Mouse (Mus musculus) CH12F3 (cell line): Measurements from ENCODE around the gene Sorbs2.

Source experiments
- in situ Hi-C: fragments of 300-500 bp; cut with MboI; formaldehyde crosslinking; loops from 2 replicates; pipeline ENCODE4 v1.14.3; 2020; ENCODE audit warnings: low sequenced_read_pairs

Sorbs2 gene

DNA sequence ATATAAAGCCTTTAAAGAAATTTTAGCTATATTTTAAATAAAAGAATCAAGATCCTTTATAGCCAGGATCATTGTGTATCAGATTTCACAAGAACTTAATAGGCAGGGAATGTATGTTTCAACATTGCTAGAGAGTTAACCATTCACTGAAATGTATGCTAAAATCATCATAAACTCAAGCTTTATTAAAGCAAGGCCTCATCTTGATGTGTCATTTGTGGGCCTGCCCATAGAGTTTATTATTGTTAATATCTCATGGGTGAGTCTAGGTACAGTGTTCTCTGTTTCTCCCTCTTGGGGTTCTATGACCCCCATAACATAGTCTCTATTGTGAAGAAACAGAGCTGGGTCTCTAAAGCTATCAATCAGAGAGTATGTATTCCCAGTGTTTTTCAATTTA is 236.2 kb downstream of the Sorbs2 start:
- in situ Hi-C loops: no loop called here

DNA sequence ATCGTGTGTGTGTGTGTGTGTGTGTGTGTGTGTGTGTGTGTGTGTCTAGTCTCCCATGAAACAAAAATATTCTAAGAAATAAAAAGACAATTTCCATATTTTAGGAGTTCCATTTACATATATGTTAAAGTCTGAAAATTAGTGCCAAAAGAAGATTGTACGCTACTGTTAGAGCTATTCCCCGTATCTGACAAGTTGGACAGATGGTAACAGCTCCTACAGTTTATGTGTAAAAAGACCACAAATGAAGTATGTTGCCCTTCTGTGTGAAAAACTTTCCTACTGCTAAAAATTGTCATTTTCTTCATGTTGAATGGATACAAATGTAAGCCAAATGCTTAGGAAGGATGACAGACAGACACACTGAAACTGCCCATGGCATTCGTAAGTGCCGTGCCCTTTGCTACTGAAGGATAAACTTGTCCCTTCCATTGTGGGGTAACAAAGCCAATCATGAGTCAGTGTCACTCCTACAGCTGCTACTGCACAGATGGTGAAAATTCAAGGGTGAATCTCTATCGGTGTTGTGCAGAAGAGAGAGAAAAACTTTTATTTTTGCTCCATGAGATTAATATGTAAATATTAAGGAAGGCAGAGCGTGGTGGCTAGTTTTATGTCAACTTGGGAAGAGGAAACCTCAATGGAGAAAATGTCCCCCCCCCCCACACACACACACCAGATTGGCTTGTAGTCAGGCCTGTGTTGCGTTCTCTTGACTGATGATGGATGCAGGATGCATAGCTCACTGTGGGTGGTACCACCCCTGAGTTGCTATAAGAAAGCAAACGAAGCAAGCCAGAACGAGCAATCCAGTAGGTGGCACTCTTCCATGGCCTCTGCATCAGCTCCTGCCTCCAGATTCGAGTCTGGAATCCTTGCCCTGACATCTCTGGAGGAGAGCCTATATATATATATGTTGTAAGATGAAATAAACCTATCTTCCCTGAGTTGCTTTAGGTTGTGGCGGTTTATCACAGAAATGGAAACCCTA is 244.2 kb downstream of the Sorbs2 start:
- in situ Hi-C loops: no loop called here

DNA sequence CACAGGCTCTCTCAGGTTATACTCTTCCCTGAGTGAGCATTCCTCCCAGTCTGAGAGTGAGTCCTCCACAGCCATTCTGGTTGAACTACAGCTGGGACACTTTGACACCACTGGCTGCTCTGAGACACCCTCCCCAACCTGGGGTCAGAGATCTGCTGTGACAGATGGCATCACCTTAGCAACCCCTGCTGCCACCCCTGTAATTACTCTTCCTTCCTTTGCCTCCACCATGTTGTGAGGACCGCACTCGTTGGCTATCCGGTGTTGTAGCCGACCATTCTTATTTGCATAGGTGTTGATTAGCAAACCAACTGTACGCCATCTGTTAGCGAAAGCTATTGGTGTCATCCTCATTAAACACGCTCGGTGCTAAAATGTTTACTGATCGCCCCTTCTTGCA is 247.9 kb downstream of the Sorbs2 start:
- in situ Hi-C loops: no loop called here

- in situ Hi-C loops: no loop called here
Measured at GRCm38 (mm10) chr8:45755972-45756371, 248.4 kb downstream of the Sorbs2 start.

- in situ Hi-C loops: no loop called here
Measured at GRCm38 (mm10) chr8:45760622-45761021, 253.0 kb downstream of the Sorbs2 start.

DNA sequence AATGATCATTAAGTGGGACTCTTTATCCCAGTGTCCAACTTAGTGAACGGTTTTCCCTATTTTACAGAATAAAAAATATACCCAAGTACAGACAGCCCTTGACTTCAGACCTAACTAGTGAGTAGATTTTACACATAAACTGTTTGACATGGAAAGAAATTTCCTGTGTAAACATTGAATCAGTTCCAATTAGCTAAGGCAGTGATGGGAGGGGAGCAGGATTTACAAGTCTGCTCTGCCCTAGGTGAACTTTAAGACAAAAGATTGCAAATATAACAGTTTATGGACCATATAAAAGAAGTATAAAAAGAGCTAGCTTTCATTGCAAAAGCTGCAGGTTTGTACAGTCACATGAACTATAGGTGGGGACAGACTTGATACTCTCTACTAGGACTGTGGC is 253.5 kb downstream of the Sorbs2 start:
- in situ Hi-C loops: no loop called here

DNA sequence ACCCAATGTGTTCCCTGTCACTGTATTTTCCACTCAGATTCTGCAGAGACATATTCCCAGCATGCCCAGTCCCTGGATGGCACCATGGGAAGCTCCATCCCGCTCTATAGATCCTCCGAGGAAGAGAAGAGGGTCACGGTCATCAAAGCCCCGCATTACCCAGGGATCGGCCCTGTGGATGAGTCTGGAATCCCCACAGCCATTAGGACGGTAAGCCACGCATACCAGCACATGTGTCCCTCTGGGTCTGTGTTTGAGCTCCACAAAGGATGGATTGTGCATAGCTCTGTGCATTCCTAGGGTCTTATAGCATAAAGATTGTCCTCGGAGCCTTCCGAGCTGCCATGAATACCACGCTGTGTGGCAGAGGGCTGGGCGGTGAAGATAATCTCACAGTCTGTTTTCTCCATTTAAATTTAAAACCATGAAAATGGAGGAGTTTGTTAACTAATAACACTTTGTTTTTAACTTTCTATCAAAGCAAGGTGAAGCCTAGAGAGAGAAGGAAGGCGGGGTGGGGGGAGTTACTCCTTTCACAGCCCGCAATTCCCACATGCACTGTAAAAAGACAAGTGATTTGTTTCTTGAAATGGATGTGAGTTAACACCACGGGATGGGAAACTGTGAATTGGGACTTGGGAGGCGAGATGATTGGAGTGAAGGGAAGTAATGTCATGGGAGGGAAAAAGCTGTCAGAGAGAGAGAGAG is 255.5 kb downstream of the Sorbs2 start:
- in situ Hi-C loops: no loop called here

- in situ Hi-C loops: no loop called here
Measured at GRCm38 (mm10) chr8:45763690-45764342, 256.2 kb downstream of the Sorbs2 start.

DNA sequence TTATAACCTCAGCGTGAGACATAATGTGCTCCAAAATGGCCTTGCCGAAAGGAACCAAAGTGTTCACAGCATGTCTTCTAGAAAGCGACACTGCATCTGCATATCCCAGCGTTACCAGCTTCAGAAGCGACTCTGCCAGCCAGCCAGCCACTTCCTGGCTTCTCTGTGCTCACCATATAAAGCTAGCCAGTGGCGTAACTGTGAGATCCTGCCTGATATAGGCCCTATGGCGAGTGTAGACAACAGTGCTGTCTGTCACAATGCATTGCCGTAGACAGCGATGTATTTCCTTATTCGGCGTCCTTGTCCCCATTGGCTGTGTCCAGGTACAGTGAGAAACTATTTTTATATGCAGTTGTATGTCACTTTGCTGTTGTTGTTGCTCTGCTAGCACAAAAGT is 258.6 kb downstream of the Sorbs2 start:
- in situ Hi-C loops: no loop called here

DNA sequence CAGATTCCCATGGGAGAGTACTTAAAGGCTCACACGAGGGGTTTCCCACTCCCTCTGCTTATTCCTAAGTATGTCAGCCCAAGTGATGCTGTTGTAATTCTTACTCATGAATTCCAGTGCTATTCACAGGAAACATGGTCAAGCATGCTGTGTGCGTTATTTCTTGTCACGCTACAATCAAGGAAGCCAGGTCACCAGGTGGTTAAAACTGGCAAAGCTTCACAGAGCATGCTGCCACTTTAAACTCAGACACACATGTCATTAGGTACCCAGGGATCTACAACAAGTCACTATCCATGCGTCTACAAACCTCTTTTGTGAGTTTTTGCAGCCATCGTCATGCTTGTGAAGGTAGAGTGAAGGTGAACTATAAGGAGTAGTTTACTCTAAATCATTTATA is 267.3 kb downstream of the Sorbs2 start:
- in situ Hi-C loops: no loop called here

GRCm38 (mm10) chr8:45775481-45775880 is 267.9 kb downstream of the Sorbs2 start:
- in situ Hi-C loops: no loop called here

- in situ Hi-C loops: no loop called here
Measured at GRCm38 (mm10) chr8:45776366-45776765, 268.8 kb downstream of the Sorbs2 start.

DNA sequence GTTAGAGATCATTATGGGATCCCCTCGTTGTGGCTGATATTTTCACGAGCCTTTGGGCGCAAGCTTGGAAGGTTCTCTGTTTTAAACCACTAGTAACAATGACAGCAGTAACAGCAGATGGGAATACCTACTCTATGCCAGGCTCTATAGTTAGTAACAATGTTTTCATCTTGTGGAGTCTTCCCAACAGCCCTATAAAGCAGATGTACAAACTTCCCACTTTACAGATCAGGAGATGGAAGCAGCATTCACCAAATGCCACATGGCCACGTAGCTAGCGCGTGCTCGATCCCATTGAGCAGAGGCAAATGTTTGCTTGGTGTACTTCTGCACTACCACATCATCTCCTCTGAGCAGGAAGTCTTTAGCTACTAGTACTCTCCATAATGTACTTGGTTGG is 269.4 kb downstream of the Sorbs2 start:
- in situ Hi-C loops: no loop called here

- in situ Hi-C loops: no loop called here
Measured at GRCm38 (mm10) chr8:45780585-45780984, 273.0 kb downstream of the Sorbs2 start.

DNA sequence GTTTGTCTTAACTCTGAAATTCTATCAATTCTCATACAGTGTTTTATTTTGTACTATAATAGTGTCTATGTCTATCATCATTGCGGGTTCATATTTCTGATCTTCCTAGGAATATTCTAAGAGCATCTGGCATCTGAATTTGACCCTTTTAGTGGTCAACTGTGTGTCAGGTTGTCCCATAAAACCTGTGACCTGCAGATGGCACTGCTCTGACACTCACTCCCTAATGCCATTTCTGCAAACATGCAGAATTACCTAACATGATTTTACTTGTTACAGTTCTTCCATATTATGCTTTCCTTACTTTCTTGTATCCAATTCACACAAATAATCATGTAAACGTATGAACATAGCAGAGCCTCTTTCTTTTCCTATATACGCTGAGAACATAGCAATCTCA is 281.0 kb downstream of the Sorbs2 start:
- in situ Hi-C loops: no loop called here

DNA sequence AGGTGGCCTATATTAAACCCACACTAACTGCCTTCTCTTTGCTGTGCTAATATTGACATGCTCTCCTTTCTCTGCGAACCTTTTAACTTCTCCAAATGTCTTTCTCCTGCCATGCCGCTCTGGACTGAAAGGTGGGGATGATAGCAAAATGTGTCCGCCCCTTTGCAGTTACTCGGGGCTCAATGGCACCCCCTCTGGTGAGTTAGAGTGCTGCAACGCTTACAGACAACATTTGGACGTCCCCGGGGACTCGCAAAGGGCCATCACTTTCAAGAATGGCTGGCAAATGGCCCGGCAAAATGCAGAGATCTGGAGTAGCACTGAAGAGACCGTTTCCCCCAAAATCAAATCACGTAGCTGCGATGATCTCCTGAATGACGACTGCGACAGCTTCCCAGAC is 287.3 kb downstream of the Sorbs2 start:
- in situ Hi-C loops: no loop called here

DNA sequence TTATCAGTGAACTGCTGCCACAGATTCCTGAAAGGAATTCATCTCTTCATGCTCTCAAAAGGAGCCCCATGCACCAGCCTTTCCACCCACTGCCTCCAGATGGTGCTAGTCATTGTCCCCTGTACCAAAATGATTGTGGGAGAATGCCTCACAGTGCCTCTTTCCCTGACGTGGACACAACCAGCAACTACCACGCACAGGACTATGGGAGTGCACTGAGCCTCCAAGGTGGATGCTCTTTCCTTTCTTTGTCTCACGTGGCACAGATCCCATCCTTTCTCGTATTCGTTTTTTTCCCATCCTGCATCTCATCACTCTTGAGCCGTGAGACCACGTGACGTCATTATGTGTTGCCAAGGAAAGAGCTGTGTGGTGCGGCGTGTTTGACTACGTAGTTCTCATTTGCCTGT is 288.7 kb downstream of the Sorbs2 start:
- in situ Hi-C loops: no loop called here

DNA sequence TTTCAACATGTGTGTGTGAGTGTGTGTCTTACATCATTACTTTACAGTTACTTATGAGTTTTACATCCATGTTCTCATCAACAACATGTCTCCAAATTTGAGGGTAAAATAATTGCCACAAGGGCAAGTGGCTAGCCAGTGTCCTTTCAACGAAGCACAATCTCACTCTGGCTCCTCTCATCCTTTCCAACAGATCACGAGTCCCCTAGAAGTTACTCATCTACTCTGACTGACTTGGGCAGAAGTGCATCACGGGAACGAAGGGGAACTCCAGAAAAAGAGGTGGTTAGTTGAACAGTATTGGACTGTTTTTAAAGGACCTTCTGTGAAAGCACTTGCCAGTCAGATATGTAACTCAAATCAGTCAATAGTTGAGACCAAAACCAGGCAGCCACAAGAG is 291.9 kb downstream of the Sorbs2 start:
- in situ Hi-C loops: no loop called here

GRCm38 (mm10) chr8:45808597-45808996 is 301.0 kb downstream of the Sorbs2 start:
- in situ Hi-C loops: no loop called here

DNA sequence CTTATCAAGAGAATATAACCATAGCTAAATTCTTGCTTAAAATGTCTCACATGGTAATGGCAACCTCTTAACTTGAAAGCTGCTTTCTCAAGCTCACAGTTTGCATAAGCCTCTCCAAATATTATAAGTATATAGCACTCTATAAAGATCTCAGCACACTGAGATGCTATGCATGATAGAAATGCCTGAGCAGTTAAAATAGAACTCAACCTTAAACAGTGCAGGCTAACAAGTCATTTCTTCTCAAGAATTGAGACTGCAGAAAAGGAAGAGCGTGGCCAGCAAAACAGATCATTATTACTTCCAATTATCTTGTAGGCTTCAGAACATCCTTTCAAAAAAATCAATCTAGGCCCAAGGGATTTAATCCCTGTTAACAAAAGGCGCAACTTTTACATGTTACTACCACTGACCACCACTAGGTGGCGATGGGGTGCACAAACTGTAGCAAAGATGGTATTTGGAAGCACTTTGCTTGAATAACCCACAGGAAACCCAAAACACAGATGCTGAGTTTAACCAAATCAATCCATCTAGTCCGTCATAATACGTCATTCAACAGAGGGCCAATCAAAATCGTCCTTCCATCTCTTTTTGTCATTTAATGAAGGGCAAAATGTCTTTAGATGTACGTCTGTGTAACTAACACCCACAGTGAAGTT is 309.3 kb downstream of the Sorbs2 start:
- in situ Hi-C loops: loop anchor here (5.0 kb wide), 1 partner anchor 115 kb away; the partner anchor contains the start of gene Ccdc110

- in situ Hi-C loops: no loop called here
Measured at GRCm38 (mm10) chr8:45821650-45822049, 314.1 kb downstream of the Sorbs2 start.
